Mouse (Mus musculus) 3134 (cell line): ENCODE measurements around the gene Hnrnpr.

Experiments
- DNase-seq: peaks from one replicate; pipeline ENCODE4 v3.0.0-alpha.2; 2011; ENCODE audit warnings: low spot score; ENCODE audit not compliant: insufficient read length; ENCODE audit errors: extremely low read depth

The Hnrnpr gene

DNA sequence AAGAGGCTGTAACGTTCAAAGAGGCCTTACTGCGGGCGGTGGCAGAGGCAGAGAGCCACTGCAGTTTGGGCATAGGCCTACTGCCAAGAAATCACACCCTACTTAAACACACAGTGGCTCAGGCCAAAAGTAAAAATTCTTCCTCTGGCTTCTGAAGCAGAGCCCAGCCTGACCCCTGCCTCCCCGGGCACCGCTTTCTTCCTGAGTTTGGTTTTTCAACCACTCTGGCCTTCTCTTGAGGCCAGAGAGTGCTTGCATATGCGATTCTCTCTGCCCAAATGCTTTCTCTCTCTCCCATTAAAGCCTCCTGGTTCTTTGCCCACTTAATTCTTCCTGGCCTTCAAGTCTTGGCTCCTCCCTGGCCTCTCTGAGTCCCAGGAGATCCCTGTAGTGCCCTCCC is 73.1 kb downstream of the Hnrnpr start:
- DNase-seq = peak; percentile 47

DNA sequence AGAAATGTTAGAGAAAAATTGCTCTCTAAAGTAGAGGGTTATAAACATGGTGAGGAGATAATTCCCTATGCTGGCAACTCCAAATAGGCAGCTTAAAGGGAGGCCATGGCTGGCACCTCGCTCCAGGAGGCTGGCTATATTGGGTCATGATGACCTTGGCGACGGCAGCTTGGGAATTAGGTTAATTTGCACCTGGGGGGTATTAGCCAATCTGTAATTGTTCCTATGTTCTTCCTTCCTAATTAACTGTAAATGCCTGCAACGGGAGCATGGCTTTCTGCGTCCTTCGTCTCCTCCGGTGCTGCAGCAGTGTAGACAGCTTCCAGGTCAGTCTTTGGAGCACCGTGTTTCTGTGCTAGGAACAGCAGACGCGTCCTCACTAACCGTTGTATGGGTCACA is 76.5 kb downstream of the Hnrnpr start:
- no peak for DNase-seq

DNA sequence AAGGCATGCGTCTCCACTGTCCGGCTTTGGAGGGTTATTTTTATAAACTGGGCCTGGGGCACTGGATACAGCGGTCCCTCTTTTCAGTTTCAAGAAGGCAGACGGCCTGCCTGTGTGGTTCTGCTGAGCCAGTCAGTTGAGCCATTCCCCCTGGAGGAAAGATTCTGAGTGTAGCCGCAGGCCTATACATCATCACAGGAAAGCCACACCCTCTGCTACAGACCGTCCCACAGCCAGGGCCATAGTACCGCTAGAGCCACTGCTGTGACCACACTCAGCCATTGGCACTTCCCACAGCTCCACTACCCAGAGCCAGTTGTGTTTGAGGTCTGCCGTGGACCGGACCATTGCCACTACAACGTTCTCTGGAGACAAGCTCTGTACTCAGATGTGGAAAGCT is 91.1 kb downstream of the Hnrnpr start:
- DNase-seq = no peak

DNA sequence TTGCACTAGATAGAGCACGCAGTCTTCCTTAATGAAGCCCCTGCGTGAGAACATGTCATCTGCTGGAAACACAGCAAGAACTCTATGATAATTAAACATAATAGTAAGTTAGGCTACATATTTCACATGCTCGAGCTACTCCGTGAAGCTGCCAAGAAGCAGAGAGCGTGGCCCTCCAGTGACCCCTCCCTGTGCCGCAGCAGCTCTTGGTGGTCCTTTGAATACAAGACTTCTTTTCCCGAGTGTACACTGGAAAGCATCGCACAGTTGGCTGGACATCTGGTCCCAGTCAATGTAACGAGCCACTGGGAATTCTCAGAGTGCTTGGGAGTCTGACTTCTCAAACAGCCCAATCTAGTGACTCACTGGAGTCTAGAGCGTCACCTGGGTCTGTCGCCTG is 97.1 kb downstream of the Hnrnpr start:
- no peak for DNase-seq
